Mouse (Mus musculus) yolk sac, embryonic 10.5 days (tissue): ENCODE results near the gene Ubd.
"Not testable (repeated sequence)": the region's sequence is repeated elsewhere in the genome, so short reads cannot be mapped to it uniquely, and the experiment has no call there.

Experiments used
- DNase-seq: peaks from one replicate; pipeline ENCODE4 v3.0.0-alpha.2; 2017; ENCODE audit warnings: low spot score

The Ubd gene

GRCm38 (mm10) chr17:37193656-37194055 is at the start of gene Ubd:
TSS of gene Ubd (plus strand) at chr17:37193892.
- no peak for DNase-seq

- DNase-seq = no peak
Measured at GRCm38 (mm10) chr17:37161394-37161793, 32.3 kb upstream of the Ubd start, which contains the start of gene Olfr93. TSS of gene Olfr93 (minus strand) at chr17:37161494.

- DNase-seq = no peak
Measured at GRCm38 (mm10) chr17:37185474-37185873, 8.2 kb upstream of the Ubd start.

GRCm38 (mm10) chr17:37190711-37191110 is 3.0 kb upstream of the Ubd start:
- peak; percentile 53 for DNase-seq

GRCm38 (mm10) chr17:37193032-37193431 is 660 bp upstream of the Ubd start:
- no peak for DNase-seq

GRCm38 (mm10) chr17:37194782-37195181 is 1.1 kb downstream of the Ubd start:
- no peak for DNase-seq

GRCm38 (mm10) chr17:37196845-37197724 is 3.4 kb downstream of the Ubd start:
- peak; percentile 48 for DNase-seq

GRCm38 (mm10) chr17:37200894-37201293 is 7.2 kb downstream of the Ubd start, which contains the start of gene Olfr94:
TSS of gene Olfr94 (minus strand) at chr17:37200994.
- no peak for DNase-seq

GRCm38 (mm10) chr17:37203206-37203916 is 9.7 kb downstream of the Ubd start:
- peak; percentile 50 for DNase-seq

- DNase-seq = no peak
Measured at GRCm38 (mm10) chr17:37203917-37204236, 10.2 kb downstream of the Ubd start.

- no peak for DNase-seq
Measured at GRCm38 (mm10) chr17:37210884-37211768, 17.4 kb downstream of the Ubd start.

- DNase-seq = no peak
Measured at GRCm38 (mm10) chr17:37213018-37213417, 19.3 kb downstream of the Ubd start, which contains the start of gene Olfr95. TSS of gene Olfr95 (minus strand) at chr17:37213118.

GRCm38 (mm10) chr17:37218486-37218885 is 24.8 kb downstream of the Ubd start:
- DNase-seq = no peak

GRCm38 (mm10) chr17:37219846-37220245 is 26.2 kb downstream of the Ubd start, which contains the start of gene Olfr96:
TSS of gene Olfr96 (plus strand) at chr17:37220146.
- no peak for DNase-seq

- DNase-seq = no peak
Measured at GRCm38 (mm10) chr17:37221879-37222278, 28.2 kb downstream of the Ubd start.

- DNase-seq = not testable (repeated sequence)
Measured at GRCm38 (mm10) chr17:37237230-37237629, 43.5 kb downstream of the Ubd start, which contains the start of gene Olfr97. TSS of gene Olfr97 (minus strand) at chr17:37237330.

- DNase-seq = peak; percentile 48
Measured at GRCm38 (mm10) chr17:37242198-37242597, 48.5 kb downstream of the Ubd start.
